Mouse (Mus musculus) right cerebral cortex, adult 2 months (tissue): ENCODE data around the gene Clmn.
A peak's percentile ranks its signal among the peaks of the same experiment; 100 is the strongest.

Source experiments
- DNase-seq, 2 experiments: peaks; one replicate each; pipeline ENCODE4 v3.0.0; 2021 to 2022; ENCODE audit warnings: low spot score in 2 of 2

The Clmn gene

GRCm38 (mm10) chr12:104880367-104880766, 15.5 kb upstream of the Clmn start:
- no peak for DNase-seq

GRCm38 (mm10) chr12:104879577-104879989, 14.7 kb upstream of the Clmn start:
- DNase-seq = no peak

- DNase-seq = no peak
These were observed 11.2 kb upstream of the Clmn start for GRCm38 (mm10) chr12:104876053-104876452.

- DNase-seq = no peak
These were observed 7.1 kb upstream of the Clmn start for GRCm38 (mm10) chr12:104871987-104872386.

- no peak for DNase-seq
These were observed 4.9 kb upstream of the Clmn start for GRCm38 (mm10) chr12:104869737-104870136.

- no peak for DNase-seq
These were observed 3.6 kb upstream of the Clmn start for GRCm38 (mm10) chr12:104868430-104868829.

GRCm38 (mm10) chr12:104867851-104868250, 3.0 kb upstream of the Clmn start:
- no peak for DNase-seq

GRCm38 (mm10) chr12:104865166-104865535, 275 bp upstream of the Clmn start:
- DNase-seq = no peak

- no peak for DNase-seq
These were observed 1.2 kb downstream of the Clmn start for GRCm38 (mm10) chr12:104863653-104864052.

GRCm38 (mm10) chr12:104859140-104859539, 5.7 kb downstream of the Clmn start:
- peak; percentile 44 to 60 for DNase-seq

- no peak for DNase-seq
These were observed 6.1 kb downstream of the Clmn start for GRCm38 (mm10) chr12:104858732-104859131.

GRCm38 (mm10) chr12:104857614-104858013, 7.3 kb downstream of the Clmn start:
- DNase-seq = no peak

- DNase-seq = no peak
These were observed 8.3 kb downstream of the Clmn start for GRCm38 (mm10) chr12:104856540-104856939.

GRCm38 (mm10) chr12:104855548-104855947, 9.3 kb downstream of the Clmn start:
- no peak for DNase-seq

- DNase-seq = no peak
These were observed 10.1 kb downstream of the Clmn start for GRCm38 (mm10) chr12:104854826-104855225.

GRCm38 (mm10) chr12:104853374-104853773, 11.5 kb downstream of the Clmn start:
- DNase-seq = peak in 1 of 2 experiments; percentile 3

GRCm38 (mm10) chr12:104851711-104852508, 13.0 kb downstream of the Clmn start:
- DNase-seq = peak in 1 of 2 experiments; percentile 28

GRCm38 (mm10) chr12:104850119-104850518, 14.8 kb downstream of the Clmn start:
- peak in 1 of 2 experiments; percentile 6 for DNase-seq

GRCm38 (mm10) chr12:104848667-104849066, 16.2 kb downstream of the Clmn start:
- no peak for DNase-seq

GRCm38 (mm10) chr12:104847227-104847626, 17.6 kb downstream of the Clmn start:
- no peak for DNase-seq

GRCm38 (mm10) chr12:104845707-104846106, 19.2 kb downstream of the Clmn start:
- no peak for DNase-seq

GRCm38 (mm10) chr12:104844989-104845388, 19.9 kb downstream of the Clmn start:
- DNase-seq = peak in 1 of 2 experiments; percentile 38

- no peak for DNase-seq
These were observed 20.6 kb downstream of the Clmn start for GRCm38 (mm10) chr12:104844279-104844678.

- DNase-seq = no peak
These were observed 23.6 kb downstream of the Clmn start for GRCm38 (mm10) chr12:104841256-104841655.
